Mouse (Mus musculus): Measurements from ENCODE around the gene Extl2. TPM values are rescaled to one million over a fixed set of nuclear protein-coding genes. Genes with fewer than 3 reads are reported as not detected.
A peak's percentile ranks its signal among the peaks of the same experiment; 100 is the strongest.

The Extl2 gene
- polyA plus RNA-seq, 1 experiment = 12.3 TPM

DNA sequence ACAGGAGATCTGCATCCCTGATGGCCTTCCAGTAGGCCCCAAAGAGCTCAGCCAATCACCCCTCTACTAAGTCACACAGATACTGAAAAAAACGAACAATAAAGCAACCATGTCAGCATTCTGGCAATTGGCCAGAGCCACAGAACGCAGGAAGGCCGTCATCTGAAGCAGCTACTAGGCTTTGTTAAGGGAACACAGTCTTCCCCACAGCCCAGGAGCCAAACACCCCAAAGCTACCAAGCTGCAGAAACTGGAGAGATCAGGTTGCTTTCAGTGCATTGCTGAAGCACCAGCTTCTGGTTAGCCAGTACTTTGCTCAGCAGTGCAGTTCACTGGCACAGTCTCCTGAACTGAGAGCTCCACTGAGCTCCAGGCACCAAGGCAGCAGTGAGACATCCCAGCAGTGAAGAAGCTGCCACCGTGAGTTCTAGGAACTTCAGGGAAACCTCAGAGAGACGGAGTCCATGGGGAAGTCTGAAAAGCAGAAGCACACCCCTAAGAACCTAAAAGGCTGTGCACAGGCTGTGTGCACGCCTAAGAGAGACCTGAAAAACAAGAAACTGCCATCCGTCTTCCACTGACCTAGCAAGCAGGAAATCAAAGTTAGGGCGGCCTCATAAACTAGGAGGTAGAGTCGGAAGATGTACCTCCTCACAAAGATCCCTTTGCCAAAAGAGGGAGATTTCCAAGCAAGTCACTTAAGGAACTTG is 21.9 kb upstream of the Extl2 start:
- WGBS = 54% methylated on average over 9 of the region's 9 CpGs
- Histone ChIP-seq H3K4me3 (ENCODE audit: insufficient read depth, low read depth, low read length) (no peak overlapping the region), H3K4me1 (ENCODE audit: control insufficient read depth, insufficient read depth, low read length) (no peaks in the 10 kb centered on the region), H3K27me3 (replicated peaks; ENCODE audit: control insufficient read depth, insufficient read depth, low read length) (no peaks in the 10 kb centered on the region), H3K36me3 (ENCODE audit: control insufficient read depth, insufficient read depth, low read length) (peaks cover 12% of the 10 kb centered on the region), H3K27ac (ENCODE audit: insufficient read depth, low read depth, low read length) (no peak overlapping the region)
- TF ChIP-seq CTCF (conservative IDR thresholded peaks at IDR 0.05; ENCODE audit: insufficient read depth, insufficient read length, low read depth, low read length) = no peak
- no peak for TF ChIP-seq POLR2A (IDR thresholded peaks at IDR 0.05; ENCODE audit: low read depth, low read length)
- peak; percentile 33 for DNase-seq

- H3K27ac ChIP-seq (ENCODE audit: insufficient read depth, low read depth, low read length) = no peak overlapping the region
- TF ChIP-seq POLR2A (IDR thresholded peaks at IDR 0.05; ENCODE audit: low read depth, low read length) (no peak), CTCF (conservative IDR thresholded peaks at IDR 0.05; ENCODE audit: insufficient read depth, insufficient read length, low read depth, low read length) (no peak)
- no peaks in the 10 kb centered on the region for H3K27me3 ChIP-seq (replicated peaks; ENCODE audit: control insufficient read depth, insufficient read depth, low read length)
- no peak overlapping the region for H3K4me3 ChIP-seq (ENCODE audit: insufficient read depth, low read depth, low read length)
- peaks cover 3% of the 10 kb centered on the region; the same call in 1 of the 2 replicates for H3K36me3 ChIP-seq (ENCODE audit: control insufficient read depth, insufficient read depth, low read length)
- H3K4me1 ChIP-seq (ENCODE audit: control insufficient read depth, insufficient read depth, low read length) = no peaks in the 10 kb centered on the region
- peak; percentile 30 for DNase-seq
- 40% methylated on average over 4 of the region's 4 CpGs for WGBS
Observed at GRCm38 (mm10) chr3:115992103-115992502, 15.2 kb upstream of the Extl2 start.

DNA sequence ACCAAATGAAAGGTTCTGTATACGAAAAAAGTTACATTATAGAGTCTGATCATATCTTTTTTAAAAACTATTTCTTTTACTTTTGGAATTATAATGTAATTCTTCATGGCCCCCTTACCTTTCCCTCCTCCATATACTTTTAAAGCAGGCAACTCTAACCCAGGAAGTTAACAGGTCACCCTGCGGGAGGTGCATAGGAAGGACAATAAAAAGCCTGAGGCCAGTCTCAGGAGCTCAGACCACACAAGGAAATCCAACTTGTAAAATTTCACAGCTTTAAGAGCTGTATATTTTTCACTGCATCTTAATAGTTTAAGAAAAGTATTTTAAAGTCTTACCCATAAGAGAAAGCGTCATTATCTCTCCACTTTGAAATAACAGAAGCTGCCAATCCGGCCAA is 14.7 kb upstream of the Extl2 start:
- 52% methylated on average over 4 of the region's 4 CpGs for WGBS
- TF ChIP-seq CTCF (conservative IDR thresholded peaks at IDR 0.05; ENCODE audit: insufficient read depth, insufficient read length, low read depth, low read length) (no peak), POLR2A (IDR thresholded peaks at IDR 0.05; ENCODE audit: low read depth, low read length) (no peak)
- Histone ChIP-seq H3K27ac (ENCODE audit: insufficient read depth, low read depth, low read length) (no peak overlapping the region), H3K27me3 (replicated peaks; ENCODE audit: control insufficient read depth, insufficient read depth, low read length) (no peaks in the 10 kb centered on the region), H3K4me1 (ENCODE audit: control insufficient read depth, insufficient read depth, low read length) (no peaks in the 10 kb centered on the region), H3K4me3 (ENCODE audit: insufficient read depth, low read depth, low read length) (no peak overlapping the region), H3K36me3 (ENCODE audit: control insufficient read depth, insufficient read depth, low read length) (peaks cover 3% of the 10 kb centered on the region; the same call in 1 of the 2 replicates)
- DNase-seq = no peak

GRCm38 (mm10) chr3:115993025-115993424 is 14.2 kb upstream of the Extl2 start:
- Histone ChIP-seq H3K4me1 (ENCODE audit: control insufficient read depth, insufficient read depth, low read length) (no peaks in the 10 kb centered on the region), H3K4me3 (ENCODE audit: insufficient read depth, low read depth, low read length) (no peak overlapping the region), H3K27ac (ENCODE audit: insufficient read depth, low read depth, low read length) (no peak overlapping the region), H3K27me3 (replicated peaks; ENCODE audit: control insufficient read depth, insufficient read depth, low read length) (no peaks in the 10 kb centered on the region), H3K36me3 (ENCODE audit: control insufficient read depth, insufficient read depth, low read length) (peaks cover 3% of the 10 kb centered on the region; the same call in 1 of the 2 replicates)
- 48% methylated on average over 10 of the region's 10 CpGs for WGBS
- DNase-seq = peak; percentile 49
- TF ChIP-seq CTCF (conservative IDR thresholded peaks at IDR 0.05; ENCODE audit: insufficient read depth, insufficient read length, low read depth, low read length) (no peak), POLR2A (IDR thresholded peaks at IDR 0.05; ENCODE audit: low read depth, low read length) (no peak)

DNA sequence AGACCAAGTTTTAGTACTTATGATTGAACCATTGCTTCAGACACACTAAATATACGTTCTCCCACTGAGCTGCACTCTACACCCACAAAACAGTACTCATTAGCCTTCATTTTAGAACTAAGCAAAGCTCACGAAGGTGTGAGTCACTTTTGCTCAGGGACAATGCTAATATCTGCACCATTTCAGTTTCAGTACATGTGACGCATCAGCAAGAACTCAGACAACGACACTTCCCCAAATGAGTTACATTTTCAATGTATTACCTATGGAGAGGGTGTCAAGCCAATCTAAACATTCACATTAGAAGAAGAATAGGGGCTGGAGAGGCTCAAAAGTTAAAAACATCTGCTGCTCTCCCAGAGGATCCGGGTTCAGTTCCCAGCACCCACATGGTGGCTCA is 10.3 kb upstream of the Extl2 start:
- Histone ChIP-seq H3K4me3 (ENCODE audit: insufficient read depth, low read depth, low read length) (no peak overlapping the region), H3K36me3 (ENCODE audit: control insufficient read depth, insufficient read depth, low read length) (peaks cover 1% of the 10 kb centered on the region; the same call in 1 of the 2 replicates), H3K4me1 (ENCODE audit: control insufficient read depth, insufficient read depth, low read length) (no peaks in the 10 kb centered on the region), H3K27ac (ENCODE audit: insufficient read depth, low read depth, low read length) (no peak overlapping the region), H3K27me3 (replicated peaks; ENCODE audit: control insufficient read depth, insufficient read depth, low read length) (no peaks in the 10 kb centered on the region)
- DNase-seq = no peak
- TF ChIP-seq POLR2A (IDR thresholded peaks at IDR 0.05; ENCODE audit: low read depth, low read length) (no peak), CTCF (conservative IDR thresholded peaks at IDR 0.05; ENCODE audit: insufficient read depth, insufficient read length, low read depth, low read length) (no peak)
- WGBS = 93% methylated on average over 5 of the region's 5 CpGs

GRCm38 (mm10) chr3:116006284-116006977 is 831 bp upstream of the Extl2 start:
- Histone ChIP-seq H3K27ac (ENCODE audit: insufficient read depth, low read depth, low read length) (no peak overlapping the region), H3K4me3 (ENCODE audit: insufficient read depth, low read depth, low read length) (peak overlapping the region; percentile 79), H3K27me3 (replicated peaks; ENCODE audit: control insufficient read depth, insufficient read depth, low read length) (no peaks in the 10 kb centered on the region), H3K4me1 (ENCODE audit: control insufficient read depth, insufficient read depth, low read length) (no peaks in the 10 kb centered on the region), H3K36me3 (ENCODE audit: control insufficient read depth, insufficient read depth, low read length) (no peaks in the 10 kb centered on the region; the same call in 1 of the 2 replicates)
- no peak for TF ChIP-seq CTCF (conservative IDR thresholded peaks at IDR 0.05; ENCODE audit: insufficient read depth, insufficient read length, low read depth, low read length)
- WGBS = 4% methylated on average over 12 of the region's 12 CpGs
- peak; percentile 33 for DNase-seq

- Histone ChIP-seq H3K4me3 (ENCODE audit: insufficient read depth, low read depth, low read length) (peak overlapping the region; percentile 79), H3K4me1 (ENCODE audit: control insufficient read depth, insufficient read depth, low read length) (no peaks in the 10 kb centered on the region), H3K27me3 (replicated peaks; ENCODE audit: control insufficient read depth, insufficient read depth, low read length) (no peaks in the 10 kb centered on the region), H3K27ac (ENCODE audit: insufficient read depth, low read depth, low read length) (peak overlapping the region; percentile 81), H3K36me3 (ENCODE audit: control insufficient read depth, insufficient read depth, low read length) (no peaks in the 10 kb centered on the region; the same call in 1 of the 2 replicates)
- WGBS = under 1% methylated on average over 12 of the region's 12 CpGs
- TF ChIP-seq POLR2A (IDR thresholded peaks at IDR 0.05; ENCODE audit: low read depth, low read length) (no peak), CTCF (conservative IDR thresholded peaks at IDR 0.05; ENCODE audit: insufficient read depth, insufficient read length, low read depth, low read length) (no peak)
- DNase-seq = peak; percentile 84
Observed at GRCm38 (mm10) chr3:116007941-116008440, 729 bp downstream of the Extl2 start.

All from kidney, adult 2 months (tissue).